ENCODE assay signal across 10 mouse cellular contexts in genomic region chr8:94333345-94333744, GRCm38 (mm10). TPM values are rescaled to one million over a fixed set of nuclear protein-coding genes. Genes with fewer than 3 reads are reported as not detected.
A peak's percentile ranks its signal among the peaks of the same experiment; 100 is the strongest.
DNase-seq lines count a peak whose midpoint lies in the region; TF ChIP-seq lines count a peak whose summit lies in the region.
"Had no signal": no experiment of that assay in that cellular context is flagged by ENCODE, and none has a peak within 500 bp of the region (broad histone marks: within the 10 kb centered on the region; RNA-seq: fewer than 3 reads in every experiment).

No protein-coding gene starts in this region.

- DNase-seq in embryo, embryonic 10.5 days (ENCODE audit: low spot score) = peak; percentile 5
- DNase-seq in embryo, embryonic 9.5 days (ENCODE audit: extremely low spot score) = no peak
- no peak for DNase-seq in testis, postnatal 14 days (ENCODE audit: low spot score)
- peak; percentile 24 to 39 for DNase-seq in kidney, postnatal 4 days
- peak; percentile 39 for DNase-seq in splenic B cell, adult 2 months (ENCODE audit: low read depth, low spot score)
- no peak for DNase-seq in cerebellum, adult 11-12 months
- no peak for DNase-seq in testis, postnatal 10 days (ENCODE audit: low spot score)

- H3K4me3 ChIP-seq in testis, adult 2 months (ENCODE audit: control insufficient read depth, low read depth, low read length) = no peak overlapping the region
- H3K4me3 ChIP-seq: heart, embryonic 12.5 days had no signal

- peak; percentile 17; the same call in 1 of the 2 replicates for TF ChIP-seq CTCF in testis, adult 2 months (IDR thresholded peaks at IDR 0.05; ENCODE audit: control insufficient read depth, insufficient read depth, insufficient replicate concordance, low read depth, low read length)

- H3K4me1 ChIP-seq in testis, adult 2 months (ENCODE audit: control insufficient read depth, insufficient read depth, low read length) = no peaks in the 10 kb centered on the region
- H3K4me1 ChIP-seq: heart, embryonic 12.5 days had no signal

- H3K27ac ChIP-seq in testis, adult 2 months (ENCODE audit: control insufficient read depth, insufficient read depth, low read depth, low read length) = no peak overlapping the region

- no peaks in the 10 kb centered on the region for H3K27me3 ChIP-seq in testis, adult 2 months (ENCODE audit: control insufficient read depth, insufficient read depth, low read length)
- no peaks in the 10 kb centered on the region for H3K27me3 ChIP-seq in splenic B cell, adult 2 months (ENCODE audit: control insufficient read depth, insufficient read depth, low read length, poor library complexity, severe bottlenecking)

- TF ChIP-seq POLR2A in testis, adult 2 months (IDR thresholded peaks at IDR 0.05; ENCODE audit: control insufficient read depth, low read depth, low read length) = no peak

- H3K36me3 ChIP-seq in testis, adult 2 months (ENCODE audit: control insufficient read depth, insufficient read depth, low read length) = no peaks in the 10 kb centered on the region
- no peaks in the 10 kb centered on the region for H3K36me3 ChIP-seq in splenic B cell, adult 2 months (ENCODE audit: control insufficient read depth, insufficient read depth, low read length, poor library complexity, severe bottlenecking)
- H3K36me3 ChIP-seq: heart, embryonic 12.5 days had no signal

RNA-seq across cellular contexts. Expression of gene Slc12a3, which starts 4.3 kb away (rescaled TPM):
- polyA plus RNA-seq in testis, adult 2 months (2012; rRNA removed) = 0.99 and 1.4 TPM in 2 replicates
- polyA plus RNA-seq: stomach, embryonic 14.5 days had no signal

RNA-seq across cellular contexts. Expression of gene Herpud1, which starts 52.9 kb away (rescaled TPM):
- polyA plus RNA-seq in testis, adult 2 months (2012; rRNA removed) = 227 and 245 TPM in 2 replicates

Comparison
In these comparisons a context has a peak if more than half of its experiments do, and no peak if none do; other contexts are left out.
1. DNase-seq: peak in embryo, embryonic 10.5 days (single experiment), kidney, postnatal 4 days (2 of 2) and splenic B cell, adult 2 months (single experiment); none in embryo, embryonic 9.5 days (single experiment), testis, postnatal 14 days (single experiment), cerebellum, adult 11-12 months (single experiment) and testis, postnatal 10 days (single experiment).